Mouse (Mus musculus) neural tube, postnatal 0 days (tissue): ENCODE measurements around the gene Tmem222. TPM values are rescaled to one million over a fixed set of nuclear protein-coding genes. Genes with fewer than 3 reads are reported as not detected.

Experiments used
- polyA plus RNA-seq: library from polyadenylated mRNA; unstranded; fragments of >200 nt; fragmentation: Nextera tagmentation; extraction: Ambion mirVana; gene quantifications from 2 replicates; pipeline ENCODE4 v1.2.1, GENCODE M21; 2015

The Tmem222 gene
- polyA plus RNA-seq = 118 and 121 TPM in 2 replicates

GRCm38 (mm10) chr4:133277104-133278026 is at the start of gene Tmem222:
TSS of gene Tmem222 (minus strand) at chr4:133277792.

GRCm38 (mm10) chr4:133262882-133263281 is 14.7 kb downstream of the Tmem222 start, which contains the start of gene Sytl1:
TSS of gene Sytl1 (minus strand) at chr4:133263113.

GRCm38 (mm10) chr4:133240490-133240921 is 37.1 kb downstream of the Tmem222 start, which contains the start of gene Map3k6:
TSS of gene Map3k6 (plus strand) at chr4:133240818.

Other genes starting within 250 kb of the Tmem222 start
- 27.2 and 32.5 TPM in 2 replicates for gene Wasf2, start 147.3 kb downstream of the Tmem222 start, polyA plus RNA-seq
- 8.6 and 13.2 TPM in 2 replicates for gene Cd164l2, start 65.7 kb downstream of the Tmem222 start, polyA plus RNA-seq
- 3.8 and 5.7 TPM in 2 replicates for gene Gpr3, start 65.3 kb downstream of the Tmem222 start, polyA plus RNA-seq
- 4.3 and 4.9 TPM in 2 replicates for gene Map3k6, start 37.0 kb downstream of the Tmem222 start, polyA plus RNA-seq
- 0.15 TPM in 2 replicates for gene Sytl1, start 14.7 kb downstream of the Tmem222 start, polyA plus RNA-seq
- gene Wdtc1, start 75.7 kb upstream of the Tmem222 start, polyA plus RNA-seq = 15.2 and 15.3 TPM in 2 replicates
- gene Slc9a1, start 91.9 kb upstream of the Tmem222 start, polyA plus RNA-seq = 7.9 and 10.2 TPM in 2 replicates
- gene Tent5b, start 202.3 kb upstream of the Tmem222 start, polyA plus RNA-seq = 0.23 and 0.49 TPM in 2 replicates
- gene Trnp1, start 220.8 kb upstream of the Tmem222 start, polyA plus RNA-seq = 30.5 and 40.3 TPM in 2 replicates
- 0.18 TPM in 1 of 2 replicates, not detected in the other for gene Kdf1, start 241.2 kb upstream of the Tmem222 start, polyA plus RNA-seq